8 mouse cellular contexts compared by ENCODE assay signal in genomic region chr13:59555613-59556192, GRCm38 (mm10). TPM values are rescaled to one million over a fixed set of nuclear protein-coding genes. Genes with fewer than 3 reads are reported as not detected.
DNase-seq lines count a peak whose midpoint lies in the region; ATAC-seq lines count a peak whose summit lies in the region.

No protein-coding gene starts in this region.

- no peak overlapping the region for H3K9ac ChIP-seq in heart, embryonic 15.5 days
- H3K9ac ChIP-seq in hindbrain, embryonic 13.5 days: peak overlapping the region; percentile 65; the same call in 1 of the 2 replicates
- H3K9ac ChIP-seq in midbrain, embryonic 12.5 days (replicated peaks): no peak overlapping the region

- H3K4me1 ChIP-seq in heart, embryonic 15.5 days (replicated peaks): peaks cover 15% of the 10 kb centered on the region
- H3K4me1 ChIP-seq in hindbrain, embryonic 13.5 days (replicated peaks): peaks cover 30% of the 10 kb centered on the region
- peaks cover 15% of the 10 kb centered on the region; the same call in 1 of the 2 replicates for H3K4me1 ChIP-seq in midbrain, embryonic 12.5 days

- H3K4me2 ChIP-seq in heart, embryonic 15.5 days: peak overlapping the region; percentile 90
- peak overlapping the region; percentile 86 for H3K4me2 ChIP-seq in hindbrain, embryonic 13.5 days
- peak overlapping the region; percentile 91 for H3K4me2 ChIP-seq in midbrain, embryonic 12.5 days (replicated peaks)

- ATAC-seq in heart, embryonic 15.5 days (replicated peaks; ENCODE audit: insufficient number of reproducible peaks, insufficient read depth, low FRiP score, low read depth): no peak
- no peak for ATAC-seq in hindbrain, embryonic 13.5 days (ENCODE audit: low FRiP score)
- no peak for ATAC-seq in midbrain, embryonic 12.5 days (ENCODE audit: low FRiP score, low read depth)

- DNase-seq in heart, postnatal 25 days (ENCODE audit: low spot score): no peak
- DNase-seq in brain, adult 2 months (ENCODE audit: low read depth, low spot score): peak; percentile 54
- no peak for DNase-seq in natural killer cell, adult 2 months (ENCODE audit: low spot score in 2 of 2)
- DNase-seq in left cerebral cortex, postnatal 36 days (ENCODE audit: low spot score in 2 of 2): no peak
- DNase-seq in embryo, embryonic 9.5 days (ENCODE audit: extremely low spot score): no peak

- H3K9me3 ChIP-seq in heart, embryonic 15.5 days (replicated peaks): no peaks in the 10 kb centered on the region
- H3K9me3 ChIP-seq in hindbrain, embryonic 13.5 days: no peaks in the 10 kb centered on the region
- no peaks in the 10 kb centered on the region for H3K9me3 ChIP-seq in midbrain, embryonic 12.5 days

- peak overlapping the region; percentile 83 for H3K4me3 ChIP-seq in heart, embryonic 15.5 days
- peak overlapping the region; percentile 82 for H3K4me3 ChIP-seq in hindbrain, embryonic 13.5 days
- peak overlapping the region; percentile 88; the same call in 1 of the 2 replicates for H3K4me3 ChIP-seq in midbrain, embryonic 12.5 days

- no peak overlapping the region for H3K27ac ChIP-seq in heart, embryonic 15.5 days
- H3K27ac ChIP-seq in hindbrain, embryonic 13.5 days: no peak overlapping the region
- H3K27ac ChIP-seq in midbrain, embryonic 12.5 days (replicated peaks): no peak overlapping the region

- no peaks in the 10 kb centered on the region for H3K36me3 ChIP-seq in heart, embryonic 15.5 days
- no peaks in the 10 kb centered on the region for H3K36me3 ChIP-seq in hindbrain, embryonic 13.5 days
- H3K36me3 ChIP-seq in midbrain, embryonic 12.5 days: no peaks in the 10 kb centered on the region

- no peaks in the 10 kb centered on the region for H3K27me3 ChIP-seq in heart, embryonic 15.5 days
- no peaks in the 10 kb centered on the region for H3K27me3 ChIP-seq in hindbrain, embryonic 13.5 days
- peaks cover 11% of the 10 kb centered on the region for H3K27me3 ChIP-seq in midbrain, embryonic 12.5 days

- intact Hi-C loops in heart, postnatal 25 days (cut with DNase I): no loop called here
- intact Hi-C loops in left cerebral cortex, postnatal 36 days (cut with DNase I): loop anchor here (2.0 kb wide), 1 partner anchor 29 kb away; the partner anchor contains the start of genes Agtpbp1 and Naa35

- WGBS in heart, embryonic 15.5 days: 75% methylated on average over 8 of the region's 8 CpGs
- WGBS in hindbrain, embryonic 13.5 days: 60% methylated on average over 8 of the region's 8 CpGs
- WGBS in midbrain, embryonic 12.5 days: 84% methylated on average over 8 of the region's 8 CpGs

RNA-seq across cellular contexts. Expression of gene Agtpbp1, which starts 29.3 kb away (rescaled TPM):
- polyA plus RNA-seq in heart, embryonic 15.5 days (2015; fragmentation: Nextera tagmentation; extraction: Ambion mirVana): 11.7 and 13.2 TPM in 2 replicates
- total RNA-seq in heart, postnatal 25 days (2021): 100 to 1,000 TPM; 143 to 166 TPM
- 55.6 and 57.6 TPM in 2 replicates for polyA plus RNA-seq in hindbrain, embryonic 13.5 days (2015; fragmentation: Nextera tagmentation; extraction: Ambion mirVana)
- 29.5 and 30.4 TPM in 2 replicates for polyA plus RNA-seq in midbrain, embryonic 12.5 days (2016; fragmentation: Nextera tagmentation; extraction: Ambion mirVana)
- 100 to 1,000 TPM; 340 to 342 TPM for total RNA-seq in left cerebral cortex, postnatal 36 days (2021)

RNA-seq across cellular contexts. Expression of gene Naa35, which starts 29.4 kb away (rescaled TPM):
- polyA plus RNA-seq in heart, embryonic 15.5 days (2015; fragmentation: Nextera tagmentation; extraction: Ambion mirVana): 69.6 and 85.3 TPM in 2 replicates
- 10 to 100 TPM; 78.6 to 96.1 TPM for total RNA-seq in heart, postnatal 25 days (2021)
- 156 and 159 TPM in 2 replicates for polyA plus RNA-seq in hindbrain, embryonic 13.5 days (2015; fragmentation: Nextera tagmentation; extraction: Ambion mirVana)
- 128 and 136 TPM in 2 replicates for polyA plus RNA-seq in midbrain, embryonic 12.5 days (2016; fragmentation: Nextera tagmentation; extraction: Ambion mirVana)
- 10 to 100 TPM; 81.2 to 93.5 TPM for total RNA-seq in left cerebral cortex, postnatal 36 days (2021)
